Mouse (Mus musculus): Measurements from ENCODE around the gene Ak4. TPM values are rescaled to one million over a fixed set of nuclear protein-coding genes. Genes with fewer than 3 reads are reported as not detected.

Gene Ak4
- not detected for total RNA-seq (2023)

GRCm38 (mm10) chr4:101419151-101419910 is at the start of gene Ak4:
Gene Ak4 (plus strand): TSS chr4:101419277.

GRCm38 (mm10) chr4:101496534-101497237 is 77.6 kb downstream of the Ak4 start, which contains the start of gene Dnajc6:
Gene Dnajc6 (plus strand): TSS chr4:101496648.

Other genes starting within 250 kb of the Ak4 start
- 565 TPM for gene Jak1, start 154.0 kb upstream of the Ak4 start, total RNA-seq (2023)
- 4.8 TPM for gene Dnajc6, start 77.4 kb downstream of the Ak4 start, total RNA-seq (2023)
- gene Leprot, start 228.4 kb downstream of the Ak4 start, total RNA-seq (2023): 14.0 TPM